Mouse (Mus musculus) ES-Bruce4 (cell line): Measurements from ENCODE around the gene Mpzl1. TPM values are rescaled to one million over a fixed set of nuclear protein-coding genes. Genes with fewer than 3 reads are reported as not detected.
A peak's percentile ranks its signal among the peaks of the same experiment; 100 is the strongest.

ENCODE experiments used
- H3K27ac ChIP-seq: 2 replicates; pipeline ENCODE4 v1.5.1; 2012; ENCODE audit warnings: low read length, inconsistent platforms; ENCODE audit not compliant: insufficient read depth
- H3K27me3 ChIP-seq: 2 replicates; pipeline ENCODE4 v1.6.1; 2012; ENCODE audit warnings: mild to moderate bottlenecking, low read length, inconsistent platforms; ENCODE audit not compliant: control insufficient read depth, poor library complexity, insufficient read depth, severe bottlenecking
- H3K36me3 ChIP-seq: 2 replicates; pipeline ENCODE4 v1.6.1; 2012; ENCODE audit warnings: inconsistent platforms, mild to moderate bottlenecking, low read length, moderate library complexity; ENCODE audit not compliant: control insufficient read depth, poor library complexity, insufficient read depth, severe bottlenecking
- H3K4me1 ChIP-seq: one replicate; pipeline ENCODE4 v1.8.1; 2011; ENCODE audit warnings: low read length; ENCODE audit not compliant: control insufficient read depth, insufficient read depth
- H3K4me3 ChIP-seq: 2 replicates; pipeline ENCODE4 v1.5.1; 2011; ENCODE audit warnings: low read depth, mild to moderate bottlenecking, low read length
- H3K9ac ChIP-seq: 2 replicates; pipeline ENCODE4 v1.6.1; 2012; ENCODE audit warnings: low read depth, mild to moderate bottlenecking, inconsistent platforms; ENCODE audit not compliant: poor library complexity, severe bottlenecking
- H3K9me3 ChIP-seq: replicated peaks from 2 replicates; pipeline ENCODE4 v1.6.1; 2012; ENCODE audit warnings: mild to moderate bottlenecking, low read length, inconsistent platforms; ENCODE audit not compliant: control insufficient read depth, poor library complexity, insufficient read depth, severe bottlenecking
- CTCF ChIP-seq: IDR thresholded peaks from one replicate; pipeline ENCODE4 v1.8.1; 2011; ENCODE audit warnings: low read depth, low read length
- EP300 ChIP-seq: IDR thresholded peaks from 2 replicates; pipeline ENCODE4 v1.6.1; 2011; ENCODE audit warnings: low read depth, low read length; ENCODE audit not compliant: insufficient read depth
- POLR2A ChIP-seq: IDR thresholded peaks from one replicate; pipeline ENCODE4 v1.8.1; 2011; ENCODE audit warnings: low read length; ENCODE audit not compliant: insufficient read depth
- polyA plus RNA-seq: library from polyadenylated mRNA; stranded (reverse); fragments of >200 nt; gene quantifications from 2 replicates; pipeline ENCODE4 v1.2.4, GENCODE M21; 2011; ENCODE audit warnings: low read depth; ENCODE audit not compliant: missing spikeins, insufficient read depth, insufficient read length

Mpzl1 gene
- polyA plus RNA-seq, 1 experiment = 122 TPM

DNA sequence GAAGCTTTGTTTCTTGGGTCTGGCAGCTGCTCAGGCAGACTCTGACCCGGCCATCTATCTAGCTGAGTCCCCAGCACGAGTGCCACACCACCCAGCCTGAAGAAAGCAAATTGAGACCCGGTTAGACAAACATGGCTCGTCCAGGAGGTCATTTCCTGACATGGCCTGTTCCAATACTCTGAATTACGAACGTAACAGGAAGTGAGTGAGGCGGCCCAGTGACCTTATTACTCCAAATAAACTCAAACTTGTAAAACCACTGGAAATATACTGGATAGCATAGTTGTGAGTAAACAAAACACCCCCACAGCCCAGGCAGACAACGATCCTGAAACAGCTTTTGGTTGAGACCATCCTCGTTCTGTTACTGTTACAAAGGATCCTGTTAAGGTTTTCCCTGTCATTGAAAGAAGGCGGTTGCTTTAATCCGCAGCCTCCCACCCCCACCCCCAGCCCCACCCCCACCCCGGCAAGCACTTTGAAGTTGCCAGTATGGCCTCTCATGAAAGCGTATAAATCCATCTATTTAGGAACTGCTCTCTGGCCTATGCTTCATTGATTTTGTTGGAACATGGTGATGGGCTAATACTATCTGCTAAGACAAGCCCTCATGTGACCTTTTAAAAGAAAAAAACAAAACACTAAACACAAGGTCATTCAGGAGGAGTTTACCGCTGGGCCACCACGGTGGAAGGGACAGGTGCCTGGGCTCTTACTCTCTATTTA is 17.0 kb downstream of the Mpzl1 start:
- Histone ChIP-seq H3K4me3 (no peak overlapping the region), H3K27ac (no peak overlapping the region), H3K4me1 (peaks cover 8% of the 10 kb centered on the region), H3K27me3 (no peaks in the 10 kb centered on the region), H3K9ac (no peak overlapping the region), H3K9me3 (no peaks in the 10 kb centered on the region), H3K36me3 (no peaks in the 10 kb centered on the region)
- TF ChIP-seq POLR2A (no peak), CTCF (no peak), EP300 (no peak)

GRCm38 (mm10) chr1:165616652-165617051 is 17.7 kb downstream of the Mpzl1 start:
- no peak overlapping the region for H3K9ac ChIP-seq
- no peak overlapping the region for H3K27ac ChIP-seq
- no peaks in the 10 kb centered on the region for H3K9me3 ChIP-seq
- TF ChIP-seq EP300 (no peak), CTCF (no peak), POLR2A (no peak)
- peaks cover 10% of the 10 kb centered on the region for H3K4me1 ChIP-seq
- no peak overlapping the region for H3K4me3 ChIP-seq
- H3K36me3 ChIP-seq = no peaks in the 10 kb centered on the region
- no peaks in the 10 kb centered on the region for H3K27me3 ChIP-seq

GRCm38 (mm10) chr1:165614793-165615192 is 19.5 kb downstream of the Mpzl1 start:
- no peak overlapping the region for H3K27ac ChIP-seq
- peaks cover 4% of the 10 kb centered on the region for H3K4me1 ChIP-seq
- H3K9ac ChIP-seq = no peak overlapping the region
- H3K4me3 ChIP-seq = no peak overlapping the region
- TF ChIP-seq EP300 (no peak), POLR2A (no peak), CTCF (no peak)
- H3K9me3 ChIP-seq = no peaks in the 10 kb centered on the region
- no peaks in the 10 kb centered on the region for H3K36me3 ChIP-seq
- H3K27me3 ChIP-seq = no peaks in the 10 kb centered on the region

GRCm38 (mm10) chr1:165613926-165614325 is 20.4 kb downstream of the Mpzl1 start:
- no peaks in the 10 kb centered on the region for H3K9me3 ChIP-seq

GRCm38 (mm10) chr1:165612714-165613113 is 21.6 kb downstream of the Mpzl1 start:
- no peak overlapping the region for H3K4me3 ChIP-seq
- H3K36me3 ChIP-seq = peaks cover 5% of the 10 kb centered on the region; the same call in 1 of the 2 replicates
- no peaks in the 10 kb centered on the region for H3K27me3 ChIP-seq
- no peaks in the 10 kb centered on the region for H3K9me3 ChIP-seq
- no peak overlapping the region for H3K27ac ChIP-seq
- no peak overlapping the region for H3K9ac ChIP-seq
- peaks cover 2% of the 10 kb centered on the region for H3K4me1 ChIP-seq
- TF ChIP-seq CTCF (no peak), POLR2A (no peak), EP300 (no peak)

More at GRCm38 (mm10) chr1:165613926-165614325, 20.4 kb downstream of the Mpzl1 start:
- Histone ChIP-seq H3K9ac (no peak overlapping the region), H3K36me3 (no peaks in the 10 kb centered on the region), H3K4me1 (peaks cover 2% of the 10 kb centered on the region), H3K4me3 (no peak overlapping the region), H3K27ac (peak overlapping the region; percentile 78), H3K27me3 (no peaks in the 10 kb centered on the region)
- TF ChIP-seq CTCF (no peak), EP300 (0 out of 2 replicates have a peak, but pooled peaks have one; percentile 11)

DNA sequence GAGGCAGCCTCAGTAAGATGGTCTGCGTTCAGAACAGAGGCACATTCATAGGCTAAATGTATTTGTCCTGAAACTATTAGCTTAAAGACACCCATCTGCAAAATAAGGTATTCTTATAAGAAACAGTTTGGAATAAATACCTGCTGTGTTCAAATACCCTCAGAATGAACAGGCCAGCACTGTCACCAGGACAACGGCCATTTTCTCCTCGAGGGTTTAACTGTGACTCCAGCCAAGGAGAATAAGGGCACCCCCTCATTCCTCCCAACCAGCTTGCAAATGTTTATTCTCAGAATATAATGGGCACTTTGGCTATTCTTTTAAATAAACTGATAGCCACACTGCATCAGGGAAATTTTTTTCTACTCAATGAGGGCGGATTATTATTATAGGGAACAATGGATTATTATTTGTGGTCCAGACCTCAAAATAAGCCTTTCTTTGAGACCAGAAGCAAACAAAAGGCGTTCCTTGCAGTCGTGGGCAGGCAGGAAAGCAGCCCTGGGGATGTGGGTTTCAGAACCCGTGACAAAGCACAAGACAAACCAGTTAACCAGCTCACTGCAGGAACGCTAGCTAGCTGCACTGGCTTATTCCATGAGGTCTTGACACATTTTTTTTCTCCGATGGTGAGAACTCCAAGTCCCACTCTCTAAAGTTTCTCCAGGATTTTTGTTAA is 23.9 kb downstream of the Mpzl1 start:
- no peak for TF ChIP-seq POLR2A
- no peak for TF ChIP-seq EP300
- no peak for TF ChIP-seq CTCF
- 0 out of 2 replicates have a peak overlapping the region, but pooled peaks have one; percentile 49 for H3K27ac ChIP-seq
- H3K9me3 ChIP-seq = no peaks in the 10 kb centered on the region
- no peaks in the 10 kb centered on the region for H3K27me3 ChIP-seq
- no peak overlapping the region for H3K4me3 ChIP-seq
- peaks cover 13% of the 10 kb centered on the region for H3K36me3 ChIP-seq
- H3K4me1 ChIP-seq = peaks cover 2% of the 10 kb centered on the region
- H3K9ac ChIP-seq = no peak overlapping the region
